ENCODE assay signal across 15 mouse cellular contexts in genomic region chr12:111829954-111830353, GRCm38 (mm10). TPM values are rescaled to one million over a fixed set of nuclear protein-coding genes. Genes with fewer than 3 reads are reported as not detected.
DNase-seq lines count a peak whose midpoint lies in the region; ATAC-seq and TF ChIP-seq lines count a peak whose summit lies in the region.
"Had no signal": no experiment of that assay in that cellular context is flagged by ENCODE, and none has a peak within 500 bp of the region (broad histone marks: within the 10 kb centered on the region; RNA-seq: fewer than 3 reads in every experiment).

No protein-coding gene starts in this region.

- no peak overlapping the region for H3K4me2 ChIP-seq in forebrain, postnatal 0 days (ENCODE audit: low read depth)
- no peak overlapping the region for H3K4me2 ChIP-seq in intestine, postnatal 0 days (replicated peaks; ENCODE audit: low read depth)
- H3K4me2 ChIP-seq: embryonic facial prominence, embryonic 12.5 days; heart, embryonic 12.5 days; hindbrain, embryonic 15.5 days; limb, embryonic 13.5 days had no signal

- DNase-seq in layer of hippocampus, adult 2 months (ENCODE audit: low spot score in 2 of 2) = no peak
- DNase-seq in layer of hippocampus, adult 8-10 months (ENCODE audit: low spot score in 2 of 2) = no peak
- DNase-seq in brain, adult 2 months (ENCODE audit: low read depth, low spot score) = peak; percentile 89
- DNase-seq in cerebellum, adult 2 months = peak; percentile 61 to 76
- DNase-seq in forebrain, postnatal 0 days = no peak
- no peak for DNase-seq in gastrocnemius, postnatal 36 days
- DNase-seq in testis, postnatal 10 days (ENCODE audit: low spot score) = no peak
- DNase-seq: kidney, postnatal 14 days had no signal

- no peaks in the 10 kb centered on the region for H3K9me3 ChIP-seq in forebrain, postnatal 0 days (ENCODE audit: low read length)
- H3K9me3 ChIP-seq in intestine, postnatal 0 days (ENCODE audit: control insufficient read depth) = no peaks in the 10 kb centered on the region
- H3K9me3 ChIP-seq: embryonic facial prominence, embryonic 12.5 days; heart, embryonic 12.5 days; hindbrain, embryonic 15.5 days; limb, embryonic 13.5 days had no signal

- TF ChIP-seq POLR2A in cerebellum, adult 2 months (IDR thresholded peaks at IDR 0.05; ENCODE audit: borderline replicate concordance, insufficient read depth, low read length) = no peak

- no peak for TF ChIP-seq CTCF in layer of hippocampus, adult 2 months (conservative IDR thresholded peaks at IDR 0.05)
- TF ChIP-seq CTCF in cerebellum, adult 2 months (IDR thresholded peaks at IDR 0.05; ENCODE audit: borderline replicate concordance, insufficient read depth, low read depth, low read length) = no peak
- no peak for TF ChIP-seq CTCF in forebrain, postnatal 0 days (IDR thresholded peaks at IDR 0.05; ENCODE audit: low read depth)
- no peak for TF ChIP-seq CTCF in intestine, postnatal 0 days (IDR thresholded peaks at IDR 0.05; ENCODE audit: low read depth)

- H3K4me1 ChIP-seq in cerebellum, adult 2 months (ENCODE audit: control insufficient read depth, insufficient read depth, low read length) = peaks cover 15% of the 10 kb centered on the region
- no peaks in the 10 kb centered on the region for H3K4me1 ChIP-seq in forebrain, postnatal 0 days (ENCODE audit: insufficient read depth)
- no peaks in the 10 kb centered on the region for H3K4me1 ChIP-seq in intestine, postnatal 0 days (replicated peaks; ENCODE audit: control insufficient read depth, insufficient read depth, low read length)
- H3K4me1 ChIP-seq: embryonic facial prominence, embryonic 12.5 days; hindbrain, embryonic 15.5 days; limb, embryonic 13.5 days had no signal

- H3K27me3 ChIP-seq in cerebellum, adult 2 months (ENCODE audit: control insufficient read depth, insufficient read depth, low read length) = no peaks in the 10 kb centered on the region
- H3K27me3 ChIP-seq in forebrain, postnatal 0 days (ENCODE audit: insufficient read depth, low read length) = no peaks in the 10 kb centered on the region
- no peaks in the 10 kb centered on the region for H3K27me3 ChIP-seq in intestine, postnatal 0 days (replicated peaks; ENCODE audit: control insufficient read depth, insufficient read depth, low read length)
- H3K27me3 ChIP-seq: CH12.LX; embryonic facial prominence, embryonic 12.5 days; heart, embryonic 12.5 days; hindbrain, embryonic 15.5 days; limb, embryonic 13.5 days had no signal

- peaks cover 97% of the 10 kb centered on the region for H3K36me3 ChIP-seq in forebrain, postnatal 0 days (ENCODE audit: insufficient read depth)
- peaks cover 98% of the 10 kb centered on the region for H3K36me3 ChIP-seq in intestine, postnatal 0 days (ENCODE audit: control insufficient read depth, insufficient read depth)

- no peak overlapping the region for H3K9ac ChIP-seq in forebrain, postnatal 0 days
- H3K9ac ChIP-seq in intestine, postnatal 0 days (ENCODE audit: low read depth, low read length) = no peak overlapping the region
- H3K9ac ChIP-seq: embryonic facial prominence, embryonic 12.5 days; heart, embryonic 12.5 days; hindbrain, embryonic 15.5 days; limb, embryonic 13.5 days had no signal

- intact Hi-C loops in gastrocnemius, postnatal 36 days (cut with DNase I) = no loop called here

- H3K4me3 ChIP-seq in layer of hippocampus, adult 2 months = no peak overlapping the region
- no peak overlapping the region for H3K4me3 ChIP-seq in cerebellum, adult 2 months (replicated peaks; ENCODE audit: insufficient read depth, low read depth, low read length)
- no peak overlapping the region for H3K4me3 ChIP-seq in forebrain, postnatal 0 days (ENCODE audit: low read depth, low read length)
- no peak overlapping the region for H3K4me3 ChIP-seq in intestine, postnatal 0 days (ENCODE audit: low read depth, low read length)
- H3K4me3 ChIP-seq: embryonic facial prominence, embryonic 12.5 days; heart, embryonic 12.5 days; hindbrain, embryonic 15.5 days; limb, embryonic 13.5 days had no signal

- peak overlapping the region; percentile 60 for H3K27ac ChIP-seq in layer of hippocampus, adult 2 months
- H3K27ac ChIP-seq in cerebellum, adult 2 months (ENCODE audit: insufficient read depth, low read length) = no peak overlapping the region
- no peak overlapping the region for H3K27ac ChIP-seq in forebrain, postnatal 0 days (ENCODE audit: low read depth, low read length)
- no peak overlapping the region for H3K27ac ChIP-seq in intestine, postnatal 0 days (ENCODE audit: low read depth, low read length)
- H3K27ac ChIP-seq: embryonic facial prominence, embryonic 12.5 days; hindbrain, embryonic 15.5 days; limb, embryonic 13.5 days had no signal

- WGBS in cerebellum, adult 2 months = 14% methylated on average over 9 of the region's 9 CpGs
- WGBS in forebrain, postnatal 0 days = 68% methylated on average over 9 of the region's 9 CpGs
- WGBS in intestine, postnatal 0 days = 90% methylated on average over 9 of the region's 9 CpGs

- peak; percentile 28; the same call in 1 of the 2 replicates for ATAC-seq in forebrain, postnatal 0 days
- ATAC-seq in intestine, postnatal 0 days = no peak
- ATAC-seq: lung, postnatal 0 days had no signal

RNA-seq across cellular contexts. Expression of gene Zfyve21, which starts 16.0 kb away (rescaled TPM):
- total RNA-seq in layer of hippocampus, adult 2 months (2021) = 10 to 100 TPM; 20.0 to 20.6 TPM
- total RNA-seq in layer of hippocampus, adult 8-10 months (2022) = 10 to 100 TPM; 21.5 to 26.5 (median 23.9) TPM
- 31.6 and 33.4 TPM in 2 replicates for polyA plus RNA-seq in cerebellum, adult 2 months (2012; rRNA removed)
- 21.2 and 24.9 TPM in 2 replicates for total RNA-seq in forebrain, postnatal 0 days (2014; rRNA removed)
- 27.3 and 29.5 TPM in 2 replicates for polyA plus RNA-seq in forebrain, postnatal 0 days (2015; fragmentation: Nextera tagmentation; extraction: Ambion mirVana)
- polyA plus RNA-seq in intestine, postnatal 0 days (2015; fragmentation: Nextera tagmentation; extraction: Ambion mirVana) = 104 and 107 TPM in 2 replicates
- 10 to 100 TPM; 10.4 to 16.2 TPM for total RNA-seq in gastrocnemius, postnatal 36 days (2021)

RNA-seq across cellular contexts. Expression of gene Xrcc3, which starts 16.3 kb away (rescaled TPM):
- 1 to 10 TPM; 3.2 to 4.2 TPM for total RNA-seq in layer of hippocampus, adult 2 months (2021)
- total RNA-seq in layer of hippocampus, adult 8-10 months (2022) = 1 to 10 TPM; 3.7 to 5.2 (median 4.5) TPM
- polyA plus RNA-seq in cerebellum, adult 2 months (2012; rRNA removed) = 16.7 and 19.2 TPM in 2 replicates
- total RNA-seq in forebrain, postnatal 0 days (2014; rRNA removed) = 2.5 and 7.2 TPM in 2 replicates
- 1.8 and 3.5 TPM in 2 replicates for polyA plus RNA-seq in forebrain, postnatal 0 days (2015; fragmentation: Nextera tagmentation; extraction: Ambion mirVana)
- 3.4 and 6.1 TPM in 2 replicates for polyA plus RNA-seq in intestine, postnatal 0 days (2015; fragmentation: Nextera tagmentation; extraction: Ambion mirVana)
- under 1 TPM; 0.43 to 0.47 TPM for total RNA-seq in gastrocnemius, postnatal 36 days (2021)

Comparison
In these comparisons a context has a peak if more than half of its experiments do, and no peak if none do; other contexts are left out.
1. DNase-seq: peak in brain, adult 2 months (single experiment) and cerebellum, adult 2 months (2 of 2); none in layer of hippocampus, adult 2 months (0 of 2), layer of hippocampus, adult 8-10 months (0 of 2), forebrain, postnatal 0 days (single experiment), gastrocnemius, postnatal 36 days (0 of 2) and testis, postnatal 10 days (single experiment).